22 mouse cellular contexts compared by ENCODE assay signal in the genomic region with DNA sequence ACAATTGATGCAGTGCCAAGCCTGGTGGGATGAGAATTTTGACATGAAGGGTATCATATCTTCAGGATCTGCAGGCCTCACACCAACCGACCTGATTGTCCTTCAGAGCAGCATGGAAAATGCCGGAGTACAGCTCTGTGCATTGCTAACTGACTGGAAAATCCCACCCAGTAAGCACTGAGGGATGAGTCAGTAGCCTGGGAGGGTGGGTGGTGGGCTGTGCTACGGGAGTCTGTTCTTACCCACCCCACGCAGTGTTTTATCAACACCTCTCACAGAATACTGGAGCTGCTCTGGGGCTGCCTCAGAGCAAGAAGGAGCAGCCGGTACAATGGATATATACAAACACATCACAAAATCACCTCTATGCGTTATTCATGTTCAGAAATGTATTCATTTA.
DNase-seq lines count a peak whose midpoint lies in the region; ATAC-seq and TF ChIP-seq lines count a peak whose summit lies in the region.
"Had no signal": no experiment of that assay in that cellular context is flagged by ENCODE, and none has a peak within 500 bp of the region (broad histone marks: within the 10 kb centered on the region; RNA-seq: fewer than 3 reads in every experiment).

No protein-coding gene starts in this region.

- ATAC-seq in lung, postnatal 0 days, result no peak
- ATAC-seq: forebrain, postnatal 0 days; liver, embryonic 12.5 days had no signal

- no peaks in the 10 kb centered on the region for H3K27me3 ChIP-seq in lung, postnatal 0 days (replicated peaks; ENCODE audit: insufficient read depth, low read length)
- H3K27me3 ChIP-seq: heart, embryonic 15.5 days; hindbrain, embryonic 15.5 days; limb, embryonic 13.5 days had no signal

- H3K9ac ChIP-seq in lung, postnatal 0 days (replicated peaks; ENCODE audit: low read depth), result no peak overlapping the region
- H3K9ac ChIP-seq: forebrain, postnatal 0 days; heart, embryonic 15.5 days; hindbrain, embryonic 15.5 days; limb, embryonic 13.5 days; liver, embryonic 12.5 days had no signal

- H3K4me3 ChIP-seq in lung, postnatal 0 days (ENCODE audit: low read depth, low read length), result no peak overlapping the region
- H3K4me3 ChIP-seq: heart, embryonic 15.5 days; hindbrain, embryonic 15.5 days; limb, embryonic 13.5 days; liver, embryonic 12.5 days had no signal

- H3K4me1 ChIP-seq in lung, postnatal 0 days (ENCODE audit: insufficient read depth, low read depth, low read length), result no peaks in the 10 kb centered on the region
- H3K4me1 ChIP-seq: heart, embryonic 15.5 days; hindbrain, embryonic 15.5 days; limb, embryonic 13.5 days; liver, embryonic 12.5 days had no signal

- peak; percentile 9 to 59 for DNase-seq in frontal cortex, adult 2 months (ENCODE audit: extremely low spot score in 1 of 2, low spot score in 1 of 2)
- DNase-seq in frontal cortex, postnatal 10 days (ENCODE audit: low spot score in 2 of 2), result no peak
- peak; percentile 11 to 12 for DNase-seq in layer of hippocampus, postnatal 36 days
- DNase-seq in layer of hippocampus, adult 11-12 months (ENCODE audit: low spot score), result no peak
- peak; percentile 24 to 40 for DNase-seq in right cerebral cortex, postnatal 36 days (ENCODE audit: low spot score in 2 of 2)
- DNase-seq in right cerebral cortex, postnatal 4 days, result no peak
- DNase-seq in embryo, embryonic 9.5 days (ENCODE audit: extremely low spot score), result no peak
- DNase-seq in lung, postnatal 0 days (ENCODE audit: low spot score), result no peak
- DNase-seq: adrenal gland, postnatal 14 days; cerebellum, adult 9-11 months; forebrain, postnatal 0 days; gastrocnemius, postnatal 14 days; heart, adult 18-20 months; kidney, adult 2 months; lung, adult 18-20 months; midbrain, embryonic 14.5 days had no signal

- WGBS in lung, postnatal 0 days, result 71% methylated on average over 6 of the region's 6 CpGs

- H3K27ac ChIP-seq in lung, postnatal 0 days (ENCODE audit: low read length), result no peak overlapping the region
- H3K27ac ChIP-seq: heart, embryonic 15.5 days; hindbrain, embryonic 15.5 days; kidney, postnatal 0 days; limb, embryonic 13.5 days; liver, embryonic 12.5 days; stomach, postnatal 0 days had no signal

- TF ChIP-seq CTCF in lung, postnatal 0 days (IDR thresholded peaks at IDR 0.05), result no peak

- no peak for TF ChIP-seq EP300 in lung, postnatal 0 days (IDR thresholded peaks at IDR 0.05)

- H3K4me2 ChIP-seq in lung, postnatal 0 days (replicated peaks; ENCODE audit: low read depth, low read length), result no peak overlapping the region
- H3K4me2 ChIP-seq: heart, embryonic 15.5 days; hindbrain, embryonic 15.5 days; limb, embryonic 13.5 days; liver, embryonic 12.5 days had no signal

- no peaks in the 10 kb centered on the region for H3K36me3 ChIP-seq in lung, postnatal 0 days (ENCODE audit: insufficient read depth, low read length)
- H3K36me3 ChIP-seq: heart, embryonic 15.5 days; hindbrain, embryonic 15.5 days; limb, embryonic 13.5 days; liver, embryonic 12.5 days had no signal

- no peaks in the 10 kb centered on the region for H3K9me3 ChIP-seq in lung, postnatal 0 days (ENCODE audit: low read length)
- H3K9me3 ChIP-seq: heart, embryonic 15.5 days; hindbrain, embryonic 15.5 days; limb, embryonic 13.5 days; liver, embryonic 12.5 days had no signal

Comparison
In these comparisons a context has a peak if more than half of its experiments do, and no peak if none do; other contexts are left out.
1. DNase-seq: peak in frontal cortex, adult 2 months (2 of 2), layer of hippocampus, postnatal 36 days (2 of 2) and right cerebral cortex, postnatal 36 days (2 of 2); none in frontal cortex, postnatal 10 days (0 of 2), layer of hippocampus, adult 11-12 months (single experiment), right cerebral cortex, postnatal 4 days (single experiment), embryo, embryonic 9.5 days (single experiment) and lung, postnatal 0 days (single experiment).